Mouse (Mus musculus) spleen, adult 2 months (tissue): ENCODE measurements around the gene Slc4a3.

Experiments
- CTCF ChIP-seq: fragments of 200-500 bp; IDR thresholded peaks from 2 replicates; pipeline ENCODE4 v1.5.1; 2011; ENCODE audit warnings: mild to moderate bottlenecking, inconsistent platforms; ENCODE audit not compliant: insufficient read depth, insufficient read length, insufficient replicate concordance; ENCODE audit errors: extremely low read depth
- POLR2A ChIP-seq: fragments of 200-500 bp; IDR thresholded peaks from 2 replicates; pipeline ENCODE4 v1.6.1; 2011; ENCODE audit warnings: low read depth, low read length, inconsistent platforms

DNA sequence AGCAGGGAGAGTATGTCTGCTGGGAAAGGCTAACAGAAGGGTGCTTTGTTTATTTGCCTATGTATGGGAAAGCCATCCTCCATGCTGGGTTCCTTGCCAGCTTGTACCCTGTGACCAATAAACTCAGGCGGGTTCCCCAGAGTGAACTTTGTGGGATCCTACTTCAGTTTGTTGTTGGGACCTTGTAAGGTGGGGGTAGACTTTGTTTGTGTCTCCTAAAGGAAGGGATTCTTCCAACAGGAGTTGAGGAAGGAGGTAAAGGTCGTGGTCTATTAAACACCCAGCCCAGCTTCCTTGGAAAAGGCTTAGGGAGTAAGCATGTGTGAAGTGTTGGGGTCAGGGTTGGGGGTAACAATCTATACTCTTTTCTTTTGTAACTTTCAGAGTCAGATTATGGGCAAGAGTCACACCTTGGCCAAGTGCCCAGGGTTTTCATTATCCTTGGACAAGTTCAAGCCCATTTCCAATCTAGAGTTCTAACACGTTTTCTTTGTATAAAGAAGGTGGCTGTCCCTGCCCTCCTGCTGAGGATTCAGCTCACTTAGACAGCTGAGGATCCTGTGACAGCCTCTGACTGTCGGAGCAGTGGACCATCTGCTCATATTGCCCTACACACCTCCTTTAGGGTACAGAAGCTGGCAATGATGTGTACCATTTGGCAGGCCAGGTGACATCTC, 15.3 kb downstream of the Slc4a3 start:
- TF ChIP-seq POLR2A (no peak), CTCF (no peak)
